Mouse (Mus musculus): ENCODE measurements at regions not wholly inside any gene's neighbourhood (a gene's known extent, or its start where the extent isn't known, plus 50 kb on each side); places are given as distances from the start of the nearest gene placed in this dataset.

GRCm38 (mm10) chr10:39250039-39250438, 86.4 kb upstream of the Ccn6 start:
- no peak for DNase-seq (ENCODE audit: low spot score in 2 of 2)

DNA sequence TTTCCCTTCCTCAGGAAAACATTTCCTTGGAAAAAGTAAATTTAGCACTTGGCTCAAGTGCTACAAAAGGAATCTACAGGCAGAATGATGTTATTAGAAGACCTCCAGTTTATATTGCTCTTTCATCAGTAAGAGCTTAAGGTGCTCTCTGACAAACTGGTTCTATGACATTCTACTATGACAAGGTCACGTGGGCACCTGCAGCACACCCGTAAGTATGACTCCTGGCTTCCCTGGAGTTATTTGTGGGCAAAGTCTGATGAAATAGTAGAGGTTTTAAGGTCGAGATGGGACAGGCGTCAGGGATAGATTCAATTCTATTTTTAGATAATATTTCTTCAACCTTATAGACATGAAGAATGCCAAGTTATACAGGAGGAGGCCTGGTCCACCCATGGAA, 84.9 kb upstream of the Ccn6 start:
- no peak for DNase-seq (ENCODE audit: low spot score in 2 of 2)

GRCm38 (mm10) chr10:39246984-39247383, 83.4 kb upstream of the Ccn6 start:
- no peak for DNase-seq (ENCODE audit: low spot score in 2 of 2)

GRCm38 (mm10) chr10:39245141-39245540, 81.5 kb upstream of the Ccn6 start:
- no peak for DNase-seq (ENCODE audit: low spot score in 2 of 2)

DNA sequence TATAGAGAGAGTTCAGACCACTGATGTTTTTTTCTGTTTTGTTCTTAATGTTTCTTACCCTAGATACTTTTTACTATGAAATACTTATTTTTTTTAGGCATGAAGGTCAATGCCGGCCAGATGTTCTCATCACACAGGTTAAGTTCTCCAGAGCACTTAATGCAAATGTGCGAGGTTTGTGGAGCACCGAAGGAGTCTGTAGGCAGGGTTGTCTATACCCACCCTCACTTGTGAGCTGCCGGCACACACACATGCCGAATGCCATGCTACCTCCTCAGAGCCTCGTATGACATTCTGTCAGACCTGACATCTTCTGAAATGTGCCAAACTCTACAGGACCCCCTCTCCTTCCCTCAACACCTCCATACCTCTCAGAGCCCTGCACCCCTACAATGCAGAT, 80.5 kb upstream of the Ccn6 start:
- no peak for DNase-seq (ENCODE audit: low spot score in 2 of 2)

GRCm38 (mm10) chr10:39242398-39242797, 78.8 kb upstream of the Ccn6 start:
- DNase-seq (ENCODE audit: low spot score in 2 of 2) = no peak

DNA sequence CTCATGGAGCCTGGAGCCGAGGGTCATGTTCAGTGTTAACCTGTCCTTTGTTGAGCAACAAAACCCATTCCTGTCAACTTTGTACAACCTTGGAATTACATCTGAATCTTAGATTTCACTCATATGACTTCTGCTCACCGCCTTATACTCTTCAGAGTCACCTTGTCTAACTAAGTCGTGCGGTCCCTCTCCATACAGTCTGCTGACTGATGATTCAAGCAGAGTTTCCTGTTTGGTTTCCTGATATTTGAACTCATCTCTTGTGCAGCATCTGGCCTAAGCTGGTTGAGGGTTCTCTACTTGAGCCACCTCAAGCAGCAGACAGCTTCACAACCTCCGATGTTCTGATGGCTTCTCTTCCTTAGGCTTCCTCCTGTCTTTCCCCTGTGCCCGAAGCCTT, 78.3 kb upstream of the Ccn6 start:
- DNase-seq (ENCODE audit: low spot score in 2 of 2) = no peak

DNA sequence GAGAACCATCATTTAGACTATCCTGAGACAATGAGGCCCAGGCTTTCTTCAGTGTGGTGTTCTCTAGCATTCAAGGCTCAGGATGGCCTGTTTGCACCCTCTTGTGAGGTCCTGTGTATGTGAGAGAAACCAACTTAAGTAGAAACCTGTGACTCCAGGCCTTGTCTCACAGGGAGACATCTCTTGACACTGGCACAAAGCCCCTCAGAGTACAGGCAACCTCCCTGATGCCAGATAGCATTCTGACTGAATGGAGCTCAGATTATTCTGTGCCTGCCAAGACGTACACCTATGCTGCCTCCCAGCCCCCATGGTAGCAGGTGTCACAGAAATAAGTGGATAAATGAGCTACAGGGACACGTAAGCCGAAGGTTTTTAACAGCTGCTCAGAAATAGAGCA, 77.9 kb upstream of the Ccn6 start:
- no peak for DNase-seq (ENCODE audit: low spot score in 2 of 2)

GRCm38 (mm10) chr10:39240966-39241365, 77.4 kb upstream of the Ccn6 start:
- DNase-seq (ENCODE audit: low spot score in 2 of 2) = no peak

DNA sequence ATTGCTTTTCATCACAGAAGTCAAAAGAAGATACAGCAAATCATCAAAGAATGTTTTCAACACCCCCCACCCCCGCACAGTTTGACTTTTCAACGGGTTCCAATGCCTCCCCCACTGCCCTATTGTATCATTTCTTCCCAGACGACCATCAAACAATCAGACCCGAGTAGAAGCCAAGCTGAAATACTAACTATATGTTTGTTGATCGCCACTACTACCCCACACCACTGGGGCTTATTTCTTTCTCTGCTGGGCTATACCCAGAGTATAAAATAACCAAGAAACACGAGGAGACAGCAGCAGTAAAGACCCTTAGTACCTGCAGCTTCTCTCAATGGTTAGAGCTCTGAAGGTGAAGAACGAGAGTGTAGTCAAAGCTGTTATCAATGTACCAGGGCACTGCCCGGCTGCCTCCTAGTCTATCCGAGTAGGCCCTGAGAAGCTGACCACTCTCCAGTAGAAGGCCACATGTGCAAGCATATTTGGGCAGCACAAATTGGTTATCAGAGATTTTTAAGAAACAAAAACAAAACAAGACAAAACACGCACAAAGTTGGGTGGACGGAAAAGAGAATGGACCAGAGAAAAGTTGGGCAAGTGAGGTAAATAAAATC, 76.7 kb upstream of the Ccn6 start:
- DNase-seq (ENCODE audit: low spot score in 2 of 2) = no peak

DNA sequence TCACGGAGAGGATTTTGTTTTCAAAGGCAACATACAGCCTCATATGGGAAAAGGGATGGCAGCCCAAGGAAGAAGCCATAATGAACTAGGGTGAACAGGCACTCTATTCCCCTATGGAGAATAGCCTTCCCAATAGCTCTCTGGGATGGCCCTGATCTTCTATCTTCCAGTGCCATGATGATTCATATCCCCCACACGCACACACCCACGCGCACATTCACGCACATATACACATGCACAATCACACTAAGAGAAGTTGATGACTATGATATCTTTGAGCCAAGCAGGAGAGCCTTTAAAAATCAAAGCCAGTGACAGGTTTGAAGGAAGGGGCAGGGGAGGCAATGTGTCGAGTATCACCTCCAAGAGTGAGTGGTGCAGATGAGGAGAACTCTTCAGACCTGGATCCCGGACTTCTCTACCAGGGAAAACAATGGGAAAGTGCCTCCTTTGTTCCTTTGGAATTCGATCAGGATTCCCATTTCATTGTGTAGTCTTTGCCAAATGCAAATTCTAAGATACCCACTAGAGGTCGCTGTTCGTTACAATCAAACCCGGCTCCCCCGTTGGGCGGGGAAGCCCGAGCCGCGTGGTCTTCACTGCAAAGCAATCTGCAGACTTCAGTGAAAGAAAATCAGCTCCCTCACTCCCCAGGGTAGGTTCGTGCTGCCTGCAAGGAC, 76.0 kb upstream of the Ccn6 start:
- DNase-seq (ENCODE audit: low spot score in 2 of 2) = peak; percentile 23 to 34

DNA sequence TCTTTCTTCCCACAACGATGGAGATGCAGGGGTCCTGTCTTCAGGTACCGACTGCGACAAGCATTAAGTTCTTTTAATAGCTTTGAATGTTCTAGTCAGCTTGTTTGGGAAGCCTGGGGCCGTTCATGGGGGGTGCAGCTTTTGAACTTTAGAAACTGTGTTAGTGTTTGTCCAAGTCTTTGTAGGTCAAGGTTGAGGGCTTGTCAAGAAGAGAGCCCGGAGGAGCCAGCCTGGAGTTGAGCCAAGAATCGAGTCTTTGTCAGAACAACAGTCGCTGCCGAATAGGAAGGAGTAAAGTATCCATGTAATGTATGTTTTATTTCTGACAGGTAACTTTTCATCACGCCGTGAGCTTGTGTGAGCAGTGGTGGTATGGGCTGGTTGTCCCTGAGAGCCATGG, 75.0 kb upstream of the Ccn6 start:
- DNase-seq (ENCODE audit: low spot score in 2 of 2) = no peak

- no peak for DNase-seq (ENCODE audit: low spot score in 2 of 2)
Observed at GRCm38 (mm10) chr10:39237549-39237948, 74.0 kb upstream of the Ccn6 start.

DNA sequence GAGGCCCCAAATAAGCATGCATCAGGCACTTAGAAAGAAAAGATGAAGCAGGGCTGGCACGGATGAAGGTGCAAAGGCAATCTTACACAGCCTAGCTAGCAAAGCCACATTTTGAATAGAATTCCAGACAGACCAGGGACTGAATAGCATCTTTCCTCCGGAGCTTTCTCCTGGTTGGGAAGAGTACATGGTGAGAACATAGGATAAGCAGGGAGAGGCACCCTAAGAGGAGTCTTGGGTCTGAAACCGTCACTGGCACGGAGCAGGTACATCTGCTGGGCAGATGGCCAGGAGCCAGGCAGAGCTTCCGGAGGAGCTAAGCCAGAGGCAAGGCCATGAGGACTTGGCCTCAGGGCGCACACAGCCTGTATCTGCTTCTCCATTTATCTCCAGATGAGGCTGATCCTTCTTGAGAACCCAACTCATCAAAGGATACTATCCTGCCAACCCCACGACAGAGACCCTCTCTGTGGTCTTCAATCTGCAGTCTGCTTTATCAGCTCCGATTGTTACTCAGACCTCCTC, 70.4 kb upstream of the Ccn6 start:
- DNase-seq (ENCODE audit: low spot score in 2 of 2) = no peak

DNA sequence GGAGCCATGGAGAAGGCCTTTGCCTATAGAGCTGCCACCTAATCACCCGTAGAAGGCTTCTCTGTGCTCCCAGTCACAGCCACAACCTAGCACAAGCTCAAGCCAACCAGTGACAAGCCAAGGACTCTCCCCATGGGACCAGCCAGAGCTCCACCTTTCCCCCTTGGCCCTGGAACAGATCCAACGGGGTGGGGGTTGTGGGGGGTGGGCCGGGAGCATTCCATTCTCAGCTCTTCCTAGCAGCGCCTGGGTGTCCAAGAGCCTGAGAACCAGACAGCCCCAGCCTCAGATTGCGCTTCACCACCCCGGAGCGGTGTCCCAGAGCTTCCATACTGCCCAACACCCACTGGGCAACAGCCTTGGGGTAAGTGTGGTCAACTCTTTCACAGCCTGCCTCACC, 69.6 kb upstream of the Ccn6 start:
- no peak for DNase-seq (ENCODE audit: low spot score in 2 of 2)

GRCm38 (mm10) chr10:39230634-39231410, 67.2 kb upstream of the Ccn6 start:
- DNase-seq (ENCODE audit: low spot score in 2 of 2) = no peak

DNA sequence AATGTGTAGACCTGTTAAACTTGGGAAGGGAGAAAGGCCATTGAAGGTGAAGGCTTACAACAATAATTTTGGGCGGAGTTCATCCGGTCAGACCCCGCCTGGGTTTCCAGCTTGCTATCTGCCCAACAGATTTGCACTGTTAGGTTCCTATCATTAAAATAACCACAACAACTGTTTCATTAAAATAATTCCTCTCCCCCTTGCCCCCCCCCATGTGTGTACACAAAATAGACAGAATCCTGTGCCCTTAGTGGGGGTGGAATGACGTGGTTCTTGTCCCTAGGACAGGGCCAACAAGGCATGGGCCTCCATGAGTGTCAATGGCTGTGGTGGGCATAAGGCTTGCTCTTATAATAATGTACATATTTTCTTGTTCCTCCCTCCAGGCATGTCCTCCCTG, 65.6 kb upstream of the Ccn6 start:
- DNase-seq (ENCODE audit: low spot score in 2 of 2) = no peak

DNA sequence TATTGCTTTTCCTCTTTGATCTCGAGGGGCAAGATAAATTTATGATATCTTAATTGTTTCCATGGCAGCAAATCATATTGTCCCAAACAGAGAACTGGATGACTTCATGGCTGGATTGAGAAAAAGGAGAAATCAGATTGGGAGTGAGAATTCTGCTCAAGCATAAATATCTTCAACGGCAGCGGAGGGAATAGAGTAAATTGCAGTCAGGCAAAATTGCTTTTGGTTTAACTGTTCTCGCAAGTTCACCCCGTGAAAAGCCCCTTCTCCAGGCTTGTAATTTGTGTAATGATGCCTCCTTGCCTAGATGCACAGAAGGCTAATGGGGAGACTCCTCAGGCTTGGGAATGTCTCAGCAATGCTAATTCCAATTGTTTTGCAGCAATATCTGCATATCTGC, 64.4 kb upstream of the Ccn6 start:
- DNase-seq (ENCODE audit: low spot score in 2 of 2) = no peak

GRCm38 (mm10) chr10:39227499-39227942, 63.9 kb upstream of the Ccn6 start:
- DNase-seq (ENCODE audit: low spot score in 2 of 2) = no peak

- DNase-seq (ENCODE audit: low spot score in 2 of 2) = no peak
Observed at GRCm38 (mm10) chr10:39226518-39226917, 62.9 kb upstream of the Ccn6 start.

- no peak for DNase-seq (ENCODE audit: low spot score in 2 of 2)
Observed at GRCm38 (mm10) chr10:39224449-39225094, 61.0 kb upstream of the Ccn6 start.

DNA sequence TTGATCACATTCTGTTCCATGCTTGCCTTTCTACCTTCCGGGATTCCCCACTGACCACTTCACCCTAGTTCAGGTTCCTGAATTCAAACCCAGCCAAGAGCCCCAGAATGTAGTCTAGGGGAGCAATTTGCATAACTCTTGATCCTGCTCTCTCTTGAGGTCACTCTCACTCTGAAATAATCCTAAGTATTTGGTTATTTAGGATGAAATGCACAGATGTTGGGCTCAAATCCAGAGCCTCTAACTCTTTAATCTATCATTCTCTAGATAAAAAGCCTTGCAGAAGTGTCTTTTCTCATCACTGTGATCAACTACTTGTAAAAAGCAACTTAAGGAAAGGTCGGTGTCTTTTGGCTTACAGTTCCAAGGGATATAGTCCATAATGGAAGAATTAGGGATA, 57.4 kb upstream of the Ccn6 start:
- DNase-seq (ENCODE audit: low spot score in 2 of 2) = no peak

Data from right cerebral cortex, postnatal 36 days (tissue).